Mouse (Mus musculus): ENCODE measurements at regions not wholly inside any gene's neighbourhood (a gene's known extent, or its start where the extent isn't known, plus 50 kb on each side); places are given as distances from the start of the nearest gene placed in this dataset.

- no peak for DNase-seq
Measured at GRCm38 (mm10) chr1:38739018-38739417, 74.3 kb upstream of the Aff3 start.

- DNase-seq = no peak
Measured at GRCm38 (mm10) chr1:38735768-38736167, 71.0 kb upstream of the Aff3 start.

- DNase-seq = no peak
Measured at GRCm38 (mm10) chr1:38733201-38733600, 68.4 kb upstream of the Aff3 start.

- no peak for DNase-seq
Measured at GRCm38 (mm10) chr1:38729977-38730782, 65.4 kb upstream of the Aff3 start.

GRCm38 (mm10) chr1:38725805-38726204 lies 61.0 kb upstream of the Aff3 start:
- DNase-seq = no peak

- no peak for DNase-seq
Measured at GRCm38 (mm10) chr1:38724631-38725030, 59.9 kb upstream of the Aff3 start.

GRCm38 (mm10) chr1:38722155-38722554 lies 57.4 kb upstream of the Aff3 start:
- DNase-seq = no peak

- DNase-seq = peak in 1 of 2 experiments; percentile 14
Measured at GRCm38 (mm10) chr1:38720287-38720686, 55.5 kb upstream of the Aff3 start.

GRCm38 (mm10) chr1:38715621-38716020 lies 50.9 kb upstream of the Aff3 start:
- DNase-seq = no peak
